Comparison of ENCODE assay signal across 16 mouse cellular contexts in the genomic region with DNA sequence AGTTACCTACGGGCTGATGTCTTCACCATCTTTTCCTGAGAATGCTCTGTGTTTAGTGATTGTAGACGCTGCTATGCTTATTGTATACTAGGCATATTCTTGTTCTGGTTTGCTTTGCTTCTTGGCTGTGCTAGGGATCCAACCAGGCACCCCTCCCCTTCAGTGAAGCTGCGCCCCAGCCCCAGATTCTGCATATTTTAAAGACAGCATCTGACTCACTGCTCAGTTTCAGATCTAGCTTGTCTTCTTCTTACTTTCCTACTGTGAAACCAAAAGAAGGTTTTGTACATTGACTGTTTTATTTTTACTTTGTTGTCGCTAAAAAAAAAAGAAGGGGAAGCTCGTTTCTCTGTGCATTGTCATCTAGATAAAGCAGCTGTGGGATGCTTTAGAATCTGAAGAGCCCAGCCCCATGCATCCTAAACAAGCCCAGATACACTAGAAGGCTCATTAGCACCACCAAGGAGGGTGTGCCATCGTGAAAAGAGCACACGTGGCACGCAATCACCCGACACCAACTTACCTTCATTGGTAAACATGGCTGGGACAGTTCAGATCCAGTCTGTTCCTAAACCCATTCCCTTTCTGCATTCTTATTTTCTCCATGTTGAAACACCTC.
A peak's percentile ranks its signal among the peaks of the same experiment; 100 is the strongest.
DNase-seq lines count a peak whose midpoint lies in the region; ATAC-seq and TF ChIP-seq lines count a peak whose summit lies in the region.
"Had no signal": no experiment of that assay in that cellular context is flagged by ENCODE, and none has a peak within 500 bp of the region (broad histone marks: within the 10 kb centered on the region; RNA-seq: fewer than 3 reads in every experiment).

No protein-coding gene starts in this region.

- no peak overlapping the region for H3K4me2 ChIP-seq in midbrain, postnatal 0 days (ENCODE audit: low read depth, low read length, poor library complexity, severe bottlenecking)
- H3K4me2 ChIP-seq: embryonic facial prominence, embryonic 13.5 days; hindbrain, embryonic 12.5 days had no signal

- H3K4me3 ChIP-seq in olfactory bulb, adult 2 months (ENCODE audit: insufficient read depth, low read depth, low read length), result no peak overlapping the region
- no peak overlapping the region for H3K4me3 ChIP-seq in midbrain, postnatal 0 days (ENCODE audit: low read depth, low read length)
- H3K4me3 ChIP-seq: embryonic facial prominence, embryonic 13.5 days; gastrocnemius, adult 2 months; hindbrain, embryonic 12.5 days had no signal

- peak; percentile 66 for ATAC-seq in frontal cortex, adult (ENCODE audit: low TSS enrichment)
- ATAC-seq in midbrain, postnatal 0 days (ENCODE audit: low FRiP score), result no peak
- ATAC-seq: forebrain, embryonic 16.5 days; hindbrain, embryonic 16.5 days; inflammation-experienced regulatory T-cells, adult 6 months had no signal

- peaks cover 9% of the 10 kb centered on the region for H3K4me1 ChIP-seq in olfactory bulb, adult 2 months (ENCODE audit: control insufficient read depth, insufficient read depth, low read length)
- no peaks in the 10 kb centered on the region for H3K4me1 ChIP-seq in midbrain, postnatal 0 days (ENCODE audit: insufficient read depth, low read length)
- H3K4me1 ChIP-seq: embryonic facial prominence, embryonic 13.5 days had no signal

- no peaks in the 10 kb centered on the region for H3K9me3 ChIP-seq in midbrain, postnatal 0 days (ENCODE audit: low read length)
- H3K9me3 ChIP-seq: hindbrain, embryonic 12.5 days had no signal

- 39% methylated on average over 9 of the region's 9 CpGs for WGBS in olfactory bulb, adult 2 months
- WGBS in midbrain, postnatal 0 days, result 67% methylated on average over 9 of the region's 9 CpGs

- H3K27me3 ChIP-seq in midbrain, postnatal 0 days (ENCODE audit: insufficient read depth, low read length), result no peaks in the 10 kb centered on the region
- H3K27me3 ChIP-seq: embryonic facial prominence, embryonic 13.5 days; hindbrain, embryonic 12.5 days had no signal

- TF ChIP-seq POLR2A in olfactory bulb, adult 2 months (IDR thresholded peaks at IDR 0.05; ENCODE audit: insufficient read depth, low read depth, low read length), result no peak

- H3K36me3 ChIP-seq in midbrain, postnatal 0 days (ENCODE audit: insufficient read depth, low read length), result no peaks in the 10 kb centered on the region
- H3K36me3 ChIP-seq: embryonic facial prominence, embryonic 13.5 days; hindbrain, embryonic 12.5 days had no signal

- no peak for TF ChIP-seq CTCF in olfactory bulb, adult 2 months (IDR thresholded peaks at IDR 0.05; ENCODE audit: insufficient read depth, low read depth, low read length)
- TF ChIP-seq CTCF in midbrain, postnatal 0 days (IDR thresholded peaks at IDR 0.05), result no peak

- DNase-seq in frontal cortex, postnatal 10 days (ENCODE audit: low spot score in 2 of 2), result no peak
- peak; percentile 57 for DNase-seq in retina, postnatal 1 day
- DNase-seq in retina, embryonic 14.5 days (ENCODE audit: low spot score), result no peak
- DNase-seq in R1 (ENCODE audit: low read depth, low spot score), result peak; percentile 93
- DNase-seq in midbrain, postnatal 0 days (ENCODE audit: low spot score), result no peak
- no peak for DNase-seq in thymus, postnatal 36 days
- DNase-seq: cerebellum, postnatal 14 days; gastrocnemius, adult 2 months; gastrocnemius, postnatal 25 days had no signal

- no peak overlapping the region for H3K9ac ChIP-seq in midbrain, postnatal 0 days (replicated peaks; ENCODE audit: low read length, poor library complexity, severe bottlenecking)
- H3K9ac ChIP-seq: embryonic facial prominence, embryonic 13.5 days; hindbrain, embryonic 12.5 days had no signal

- peak overlapping the region; percentile 76 for H3K27ac ChIP-seq in olfactory bulb, adult 2 months (ENCODE audit: insufficient read depth, low read depth, low read length)
- H3K27ac ChIP-seq in midbrain, postnatal 0 days (ENCODE audit: low read depth, low read length), result no peak overlapping the region
- H3K27ac ChIP-seq: embryonic facial prominence, embryonic 13.5 days; gastrocnemius, adult 2 months; hindbrain, embryonic 12.5 days had no signal

Comparison
In these comparisons a context has a peak if more than half of its experiments do, and no peak if none do; other contexts are left out.
1. DNase-seq: peak in retina, postnatal 1 day (single experiment) and R1 (single experiment); none in frontal cortex, postnatal 10 days (0 of 2), retina, embryonic 14.5 days (single experiment), midbrain, postnatal 0 days (single experiment) and thymus, postnatal 36 days (0 of 2).